Mouse (Mus musculus) limb, embryonic 10.5 days (tissue): Measurements from ENCODE around the gene Golga2. TPM values are rescaled to one million over a fixed set of nuclear protein-coding genes. Genes with fewer than 3 reads are reported as not detected.

Source experiments
- DNase-seq: peaks from one replicate; pipeline ENCODE4 v3.0.0-alpha.2; 2017; ENCODE audit warnings: low spot score
- H3K27ac ChIP-seq: fragments of 300-500 bp; sonication (generic); 2 replicates; pipeline ENCODE4 v1.5.1; 2016; ENCODE audit warnings: mild to moderate bottlenecking
- H3K27me3 ChIP-seq: fragments of 300-500 bp; sonication (generic); 2 replicates; pipeline ENCODE4 v1.6.1; 2016; ENCODE audit warnings: low read depth, mild to moderate bottlenecking; ENCODE audit not compliant: poor library complexity, severe bottlenecking
- H3K36me3 ChIP-seq: fragments of 300-500 bp; sonication (generic); 2 replicates; pipeline ENCODE4 v1.6.1; 2016; ENCODE audit warnings: mild to moderate bottlenecking, moderate library complexity
- H3K4me1 ChIP-seq: fragments of 300-500 bp; sonication (generic); 2 replicates; pipeline ENCODE4 v1.6.1; 2016
- H3K4me3 ChIP-seq: fragments of 300-500 bp; sonication (generic); 2 replicates; pipeline ENCODE4 v1.5.1; 2016; ENCODE audit warnings: mild to moderate bottlenecking, moderate library complexity
- H3K9me3 ChIP-seq: fragments of 300-500 bp; sonication (generic); replicated peaks from 2 replicates; pipeline ENCODE4 v1.6.1; 2016; ENCODE audit warnings: mild to moderate bottlenecking
- WGBS: fragments of 180-500 bp; shearing (Covaris S2); methylation state at CpG from one replicate; pipeline ENCODE4 v1.1.7; 2016; 5-methylcytosine and 5-hydroxymethylcytosine counted together
- polyA plus RNA-seq: library from polyadenylated mRNA; unstranded; fragments of >200 nt; fragmentation: Nextera tagmentation; extraction: Ambion mirVana; gene quantifications from 2 replicates; pipeline ENCODE4 v1.2.1, GENCODE M21; 2016

Gene Golga2
- polyA plus RNA-seq, 1 experiment from 2014 or later, result 25.0 TPM

- H3K27me3 ChIP-seq, result no peaks in the 10 kb centered on the region
- 76% methylated on average over 10 of the region's 10 CpGs for WGBS
These were observed 56.9 kb downstream of the Golga2 start for GRCm38 (mm10) chr2:32344056-32344455.

GRCm38 (mm10) chr2:32344598-32345321 is 57.6 kb downstream of the Golga2 start:
- peaks cover 70% of the 10 kb centered on the region for H3K36me3 ChIP-seq
- H3K4me3 ChIP-seq, result no peak overlapping the region
- H3K9me3 ChIP-seq, result no peaks in the 10 kb centered on the region
- no peak for DNase-seq
- 76% methylated on average over 14 of the region's 14 CpGs for WGBS
- H3K4me1 ChIP-seq, result peaks cover 18% of the 10 kb centered on the region
- H3K27ac ChIP-seq, result no peak overlapping the region
- no peaks in the 10 kb centered on the region for H3K27me3 ChIP-seq

More at GRCm38 (mm10) chr2:32344056-32344455, 56.9 kb downstream of the Golga2 start:
- Histone ChIP-seq H3K27ac (0 out of 2 replicates have a peak overlapping the region, but pooled peaks have one; percentile 8), H3K36me3 (peaks cover 70% of the 10 kb centered on the region), H3K9me3 (no peaks in the 10 kb centered on the region), H3K4me3 (no peak overlapping the region), H3K4me1 (peaks cover 19% of the 10 kb centered on the region)
- DNase-seq, result no peak

- Histone ChIP-seq H3K27me3 (peaks cover 6% of the 10 kb centered on the region; the same call in 1 of the 2 replicates), H3K4me3 (no peak overlapping the region), H3K36me3 (peaks cover 66% of the 10 kb centered on the region), H3K27ac (no peak overlapping the region), H3K9me3 (no peaks in the 10 kb centered on the region), H3K4me1 (peaks cover 31% of the 10 kb centered on the region)
- 81% methylated on average over 6 of the region's 6 CpGs for WGBS
- DNase-seq, result no peak
These were observed 59.8 kb downstream of the Golga2 start for GRCm38 (mm10) chr2:32347019-32347418.

GRCm38 (mm10) chr2:32348311-32348710 is 61.1 kb downstream of the Golga2 start:
- 77% methylated on average over 11 of the region's 11 CpGs for WGBS
- no peak overlapping the region for H3K4me3 ChIP-seq
- H3K27ac ChIP-seq, result no peak overlapping the region
- peaks cover 37% of the 10 kb centered on the region for H3K4me1 ChIP-seq
- H3K27me3 ChIP-seq, result peaks cover 6% of the 10 kb centered on the region; the same call in 1 of the 2 replicates
- no peak for DNase-seq
- no peaks in the 10 kb centered on the region for H3K9me3 ChIP-seq
- peaks cover 57% of the 10 kb centered on the region for H3K36me3 ChIP-seq

- WGBS, result 67% methylated on average over 8 of the region's 8 CpGs
- Histone ChIP-seq H3K36me3 (peaks cover 45% of the 10 kb centered on the region), H3K4me1 (peaks cover 44% of the 10 kb centered on the region), H3K27ac (no peak overlapping the region), H3K4me3 (no peak overlapping the region), H3K27me3 (peaks cover 6% of the 10 kb centered on the region; the same call in 1 of the 2 replicates), H3K9me3 (no peaks in the 10 kb centered on the region)
- DNase-seq, result no peak
These were observed 62.6 kb downstream of the Golga2 start for GRCm38 (mm10) chr2:32349625-32350255.

- Histone ChIP-seq H3K36me3 (peaks cover 41% of the 10 kb centered on the region), H3K27ac (peak overlapping the region; percentile 92; the same call in 1 of the 2 replicates), H3K4me1 (peaks cover 41% of the 10 kb centered on the region), H3K9me3 (no peaks in the 10 kb centered on the region), H3K4me3 (peak overlapping the region; percentile 6; the same call in 1 of the 2 replicates), H3K27me3 (peaks cover 6% of the 10 kb centered on the region; the same call in 1 of the 2 replicates)
- no peak for DNase-seq
- 55% methylated on average over 13 of the region's 13 CpGs for WGBS
These were observed 63.4 kb downstream of the Golga2 start for GRCm38 (mm10) chr2:32350471-32351051.

- peak overlapping the region; percentile 92 for H3K27ac ChIP-seq
- peak overlapping the region; percentile 81 for H3K4me3 ChIP-seq
- peaks cover 44% of the 10 kb centered on the region for H3K4me1 ChIP-seq
- WGBS, result 55% methylated on average over 9 of the region's 9 CpGs
- no peak for DNase-seq
- peaks cover 6% of the 10 kb centered on the region; the same call in 1 of the 2 replicates for H3K27me3 ChIP-seq
- peaks cover 37% of the 10 kb centered on the region for H3K36me3 ChIP-seq
- no peaks in the 10 kb centered on the region for H3K9me3 ChIP-seq
These were observed 64.3 kb downstream of the Golga2 start for GRCm38 (mm10) chr2:32351471-32351961.

- H3K27ac ChIP-seq, result peak within 1 kb of the TSS; percentile 92
- peaks cover 44% of the 10 kb centered on the region for H3K4me1 ChIP-seq
- peaks cover 6% of the 10 kb centered on the region; the same call in 1 of the 2 replicates for H3K27me3 ChIP-seq
- peaks cover 29% of the 10 kb centered on the region for H3K36me3 ChIP-seq
- 2% methylated on average over 45 of the region's 52 CpGs for WGBS
- DNase-seq, result peak; percentile 70
- peak within 1 kb of the TSS; percentile 81 for H3K4me3 ChIP-seq
- no peaks in the 10 kb centered on the region for H3K9me3 ChIP-seq
These were observed 65.2 kb downstream of the Golga2 start, which contains the start of gene Ciz1 for GRCm38 (mm10) chr2:32352151-32353006. Gene Ciz1 (plus strand): TSS chr2:32352327.

- no peaks in the 10 kb centered on the region for H3K9me3 ChIP-seq
- peaks cover 44% of the 10 kb centered on the region for H3K4me1 ChIP-seq
- H3K4me3 ChIP-seq, result peak within 1 kb of the TSS; percentile 81
- H3K36me3 ChIP-seq, result peaks cover 23% of the 10 kb centered on the region
- peak within 1 kb of the TSS; percentile 92 for H3K27ac ChIP-seq
- peak; percentile 97 for DNase-seq
- WGBS, result under 1% methylated on average over 63 of the region's 63 CpGs
- peaks cover 6% of the 10 kb centered on the region; the same call in 1 of the 2 replicates for H3K27me3 ChIP-seq
These were observed 65.9 kb downstream of the Golga2 start, which contains the start of gene Dnm1 for GRCm38 (mm10) chr2:32353007-32353542. Gene Dnm1 (minus strand): TSS chr2:32353338.

GRCm38 (mm10) chr2:32353836-32354235 is 66.7 kb downstream of the Golga2 start:
- Histone ChIP-seq H3K36me3 (peaks cover 15% of the 10 kb centered on the region), H3K27me3 (peaks cover 6% of the 10 kb centered on the region; the same call in 1 of the 2 replicates), H3K9me3 (no peaks in the 10 kb centered on the region), H3K4me3 (peak overlapping the region; percentile 81; the same call in 1 of the 2 replicates), H3K27ac (peak overlapping the region; percentile 92; the same call in 1 of the 2 replicates), H3K4me1 (peaks cover 46% of the 10 kb centered on the region)
- no peak for DNase-seq
- 63% methylated on average over 6 of the region's 6 CpGs for WGBS

- peaks cover 6% of the 10 kb centered on the region; the same call in 1 of the 2 replicates for H3K27me3 ChIP-seq
- DNase-seq, result no peak
- peaks cover 50% of the 10 kb centered on the region for H3K4me1 ChIP-seq
- H3K36me3 ChIP-seq, result peaks cover 10% of the 10 kb centered on the region
- no peak overlapping the region for H3K27ac ChIP-seq
- 86% methylated on average over 3 of the region's 3 CpGs for WGBS
- no peak overlapping the region for H3K4me3 ChIP-seq
- H3K9me3 ChIP-seq, result no peaks in the 10 kb centered on the region
These were observed 67.2 kb downstream of the Golga2 start for GRCm38 (mm10) chr2:32354336-32354895.
